ENCODE assay signal across 21 mouse cellular contexts in genomic region chr1:80381302-80381701, GRCm38 (mm10). TPM values are rescaled to one million over a fixed set of nuclear protein-coding genes. Genes with fewer than 3 reads are reported as not detected.
DNase-seq lines count a peak whose midpoint lies in the region; ATAC-seq and TF ChIP-seq lines count a peak whose summit lies in the region.
"Had no signal": no experiment of that assay in that cellular context is flagged by ENCODE, and none has a peak within 500 bp of the region (broad histone marks: within the 10 kb centered on the region; RNA-seq: fewer than 3 reads in every experiment).

No protein-coding gene starts in this region.

- H3K27me3 ChIP-seq in lung, embryonic 14.5 days (ENCODE audit: insufficient read depth, low read length), result no peaks in the 10 kb centered on the region
- H3K27me3 ChIP-seq in hindbrain, embryonic 13.5 days, result no peaks in the 10 kb centered on the region
- no peaks in the 10 kb centered on the region for H3K27me3 ChIP-seq in midbrain, embryonic 16.5 days (ENCODE audit: control insufficient read depth, insufficient read depth, low read depth, low read length)
- H3K27me3 ChIP-seq: forebrain, embryonic 13.5 days; heart, embryonic 12.5 days; intestine, embryonic 15.5 days; kidney, embryonic 15.5 days; limb, embryonic 15.5 days had no signal

- no peaks in the 10 kb centered on the region for H3K36me3 ChIP-seq in lung, embryonic 14.5 days (ENCODE audit: insufficient read depth)
- no peaks in the 10 kb centered on the region for H3K36me3 ChIP-seq in hindbrain, embryonic 13.5 days
- H3K36me3 ChIP-seq in midbrain, embryonic 16.5 days (ENCODE audit: control insufficient read depth, insufficient read depth, low read length), result no peaks in the 10 kb centered on the region
- H3K36me3 ChIP-seq: heart, embryonic 12.5 days; intestine, embryonic 15.5 days; kidney, embryonic 15.5 days; limb, embryonic 15.5 days had no signal

- H3K4me2 ChIP-seq in lung, embryonic 14.5 days, result no peak overlapping the region
- no peak overlapping the region for H3K4me2 ChIP-seq in hindbrain, embryonic 13.5 days
- H3K4me2 ChIP-seq in midbrain, embryonic 16.5 days (ENCODE audit: low read length), result no peak overlapping the region
- H3K4me2 ChIP-seq: forebrain, embryonic 13.5 days; heart, embryonic 12.5 days; intestine, embryonic 15.5 days; kidney, embryonic 15.5 days; limb, embryonic 15.5 days; midbrain, embryonic 11.5 days had no signal

- DNase-seq in lung, embryonic 14.5 days, result peak; percentile 14
- DNase-seq in lung, adult 18-20 months, result no peak
- DNase-seq in ES-CJ7 (ENCODE audit: low read depth, low spot score), result peak; percentile 23
- DNase-seq in naive thymus-derived CD4-positive, alpha-beta T cell, adult 2 months (ENCODE audit: low read depth), result peak; percentile 50
- no peak for DNase-seq in urinary bladder, adult 2 months (ENCODE audit: low spot score)
- DNase-seq: adrenal gland, postnatal 36 days; B cell, adult 2 months; cerebellum, adult 8-10 months; gastrocnemius, postnatal 36 days; heart, postnatal 4 days; lung, postnatal 36 days; thymus, postnatal 4 days had no signal

- H3K27ac ChIP-seq in lung, embryonic 14.5 days (ENCODE audit: low read depth), result no peak overlapping the region
- H3K27ac ChIP-seq in hindbrain, embryonic 13.5 days, result no peak overlapping the region
- H3K27ac ChIP-seq in midbrain, embryonic 16.5 days (ENCODE audit: low read length), result no peak overlapping the region
- H3K27ac ChIP-seq: forebrain, embryonic 13.5 days; intestine, embryonic 15.5 days; kidney, embryonic 15.5 days; limb, embryonic 15.5 days had no signal

- H3K4me3 ChIP-seq in lung, embryonic 14.5 days (ENCODE audit: low read depth, low read length), result no peak overlapping the region
- no peak overlapping the region for H3K4me3 ChIP-seq in hindbrain, embryonic 13.5 days
- no peak overlapping the region for H3K4me3 ChIP-seq in midbrain, embryonic 16.5 days (ENCODE audit: low read depth, low read length)
- H3K4me3 ChIP-seq: forebrain, embryonic 13.5 days; heart, embryonic 12.5 days; intestine, embryonic 15.5 days; kidney, embryonic 15.5 days; limb, embryonic 15.5 days had no signal

- H3K9ac ChIP-seq in lung, embryonic 14.5 days, result no peak overlapping the region
- no peak overlapping the region for H3K9ac ChIP-seq in hindbrain, embryonic 13.5 days
- no peak overlapping the region for H3K9ac ChIP-seq in midbrain, embryonic 16.5 days (ENCODE audit: low read depth, low read length)
- H3K9ac ChIP-seq: forebrain, embryonic 13.5 days; heart, embryonic 12.5 days; intestine, embryonic 15.5 days; kidney, embryonic 15.5 days; limb, embryonic 15.5 days had no signal

- H3K9me3 ChIP-seq in lung, embryonic 14.5 days (ENCODE audit: low read depth, low read length), result no peaks in the 10 kb centered on the region; the same call in 1 of the 2 replicates
- H3K9me3 ChIP-seq in hindbrain, embryonic 13.5 days, result 0 out of 2 replicates have a peak, but pooled peaks cover 6% of the 10 kb centered on the region
- H3K9me3 ChIP-seq in midbrain, embryonic 16.5 days (replicated peaks; ENCODE audit: control insufficient read depth, low read length, poor library complexity, severe bottlenecking), result 0 out of 2 replicates have a peak, but pooled peaks cover 1% of the 10 kb centered on the region
- H3K9me3 ChIP-seq: heart, embryonic 12.5 days; intestine, embryonic 15.5 days; kidney, embryonic 15.5 days; limb, embryonic 15.5 days had no signal

- H3K4me1 ChIP-seq in lung, embryonic 14.5 days (ENCODE audit: insufficient read depth), result no peaks in the 10 kb centered on the region
- no peaks in the 10 kb centered on the region for H3K4me1 ChIP-seq in hindbrain, embryonic 13.5 days (replicated peaks)
- no peaks in the 10 kb centered on the region for H3K4me1 ChIP-seq in midbrain, embryonic 16.5 days (ENCODE audit: control insufficient read depth, insufficient read depth, low read length)
- H3K4me1 ChIP-seq: forebrain, embryonic 13.5 days; intestine, embryonic 15.5 days had no signal

- WGBS in lung, embryonic 14.5 days, result 38% methylated on average over 3 of the region's 4 CpGs
- 35% methylated on average over 4 of the region's 4 CpGs for WGBS in hindbrain, embryonic 13.5 days
- 13% methylated on average over 4 of the region's 4 CpGs for WGBS in midbrain, embryonic 16.5 days

- TF ChIP-seq CTCF in lung, embryonic 14.5 days (IDR thresholded peaks at IDR 0.05; ENCODE audit: low read depth), result no peak

- no peak for ATAC-seq in lung, embryonic 14.5 days (ENCODE audit: insufficient read depth)
- ATAC-seq in common myeloid progenitor, adult 5-6 weeks (replicated peaks; ENCODE audit: low read depth, poor library complexity, severe bottlenecking), result peak; percentile 71
- ATAC-seq in hindbrain, embryonic 13.5 days (ENCODE audit: low FRiP score), result no peak
- ATAC-seq in midbrain, embryonic 16.5 days, result no peak
- ATAC-seq: forebrain, embryonic 13.5 days; intestine, embryonic 15.5 days had no signal

RNA-seq across cellular contexts. Expression of gene Cul3, which starts 41.0 kb away (rescaled TPM):
- 59.3 and 60.1 TPM in 2 replicates for polyA plus RNA-seq in lung, embryonic 14.5 days (2014; fragmentation: Nextera tagmentation; extraction: Ambion mirVana)
- 239 and 469 TPM in 2 replicates for total RNA-seq in common myeloid progenitor, adult 5-6 weeks (2017)
- polyA plus RNA-seq in hindbrain, embryonic 13.5 days (2015; fragmentation: Nextera tagmentation; extraction: Ambion mirVana), result 36.0 and 40.2 TPM in 2 replicates
- polyA plus RNA-seq in midbrain, embryonic 16.5 days (2015; fragmentation: Nextera tagmentation; extraction: Ambion mirVana), result 21.6 and 25.9 TPM in 2 replicates
- 61.6 and 75.0 TPM in 2 replicates for polyA plus RNA-seq in urinary bladder, adult 2 months (2012; rRNA removed)

Comparison
In these comparisons a context has a peak if more than half of its experiments do, and no peak if none do; other contexts are left out.
1. DNase-seq: peak in lung, embryonic 14.5 days (single experiment), ES-CJ7 (single experiment) and naive thymus-derived CD4-positive, alpha-beta T cell, adult 2 months (single experiment); none in lung, adult 18-20 months (0 of 2) and urinary bladder, adult 2 months (single experiment).